Mouse (Mus musculus): Measurements from ENCODE around the gene Otoa.

- TF ChIP-seq CTCF (IDR thresholded peaks at IDR 0.05; ENCODE audit: borderline replicate concordance, extremely low read depth, insufficient read depth, insufficient read length) (no peak), POLR2A (IDR thresholded peaks at IDR 0.05; ENCODE audit: borderline replicate concordance, extremely low read depth, insufficient read depth, insufficient read length, poor library complexity, severe bottlenecking) (no peak)
Observed at GRCm38 (mm10) chr7:121041989-121042388, 39.5 kb upstream of the Otoa start.
